Mouse (Mus musculus) ES-E14 (cell line): ENCODE results near the gene Gmip.

Source experiments
- CHD2 ChIP-seq: IDR thresholded peaks from 2 replicates; pipeline ENCODE4 v1.6.1; 2014; ENCODE audit warnings: mild to moderate bottlenecking, low read depth, low read length, inconsistent platforms
- MAFK ChIP-seq: IDR thresholded peaks from 2 replicates; pipeline ENCODE4 v1.6.1; 2014; ENCODE audit warnings: mild to moderate bottlenecking, low read depth, low read length, inconsistent platforms; ENCODE audit not compliant: insufficient read depth
- ZC3H11A ChIP-seq: IDR thresholded peaks from 2 replicates; pipeline ENCODE4 v1.6.1; 2012; ENCODE audit warnings: low read depth, mild to moderate bottlenecking, inconsistent platforms, low read length, borderline replicate concordance

DNA sequence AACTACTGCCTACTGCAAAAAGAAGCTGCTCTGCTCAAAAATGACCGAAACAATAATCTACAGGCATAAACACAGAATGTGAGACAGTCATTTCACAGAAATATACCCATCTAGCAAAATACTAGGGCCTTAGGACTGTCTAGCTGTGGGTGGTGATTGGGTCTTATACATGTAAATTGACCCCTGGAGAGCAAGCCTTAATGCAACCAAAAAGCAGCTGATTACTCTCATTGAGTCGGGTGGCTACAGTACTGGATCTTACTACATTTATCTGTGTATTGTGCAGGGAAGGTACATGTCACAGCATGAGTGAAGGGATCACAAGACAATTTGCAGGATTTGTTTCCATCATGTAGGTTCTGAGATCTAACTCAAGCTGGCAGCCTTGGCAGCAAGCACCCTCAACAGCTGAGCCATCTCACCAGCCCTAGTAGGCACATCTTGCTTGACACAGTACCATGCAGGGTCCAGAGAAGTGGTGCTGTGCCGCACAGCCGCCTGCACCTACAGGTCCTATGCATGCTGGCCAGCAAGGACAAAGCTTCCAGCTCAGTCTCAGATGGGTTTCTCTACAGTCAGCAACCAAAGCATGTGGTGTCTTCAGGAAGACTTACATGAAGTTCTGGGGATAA lies 46.5 kb upstream of the Gmip start:
- TF ChIP-seq ZC3H11A = no peak
- no peak for TF ChIP-seq MAFK
- TF ChIP-seq CHD2 = no peak
